Mouse (Mus musculus): ENCODE data around the gene Gnb3.

GRCm38 (mm10) chr6:124828868-124829798 is 10.9 kb downstream of the Gnb3 start, which contains the start of the genes Usp5 and Cdca3:
- TF ChIP-seq POLR2A (IDR thresholded peaks at IDR 0.05; ENCODE audit: insufficient read depth, low read length): peak; percentile 44
- TF ChIP-seq CTCF (IDR thresholded peaks at IDR 0.05; ENCODE audit: low read depth, low read length): no peak

All from ES-Bruce4 (cell line).